Mouse (Mus musculus): Measurements from ENCODE around the gene Atrnl1. TPM values are rescaled to one million over a fixed set of nuclear protein-coding genes. Genes with fewer than 3 reads are reported as not detected.
"Not testable (repeated sequence)": the region's sequence is repeated elsewhere in the genome, so short reads cannot be mapped to it uniquely, and the experiment has no call there.

Gene Atrnl1
- polyA plus RNA-seq, 1 experiment from 2014 or later: 8.9 TPM

GRCm38 (mm10) chr19:57963874-57964273 lies 353.0 kb downstream of the Atrnl1 start:
- Histone ChIP-seq H3K9ac (replicated peaks) (no peak overlapping the region), H3K4me1 (peaks cover 9% of the 10 kb centered on the region; the same call in 1 of the 2 replicates), H3K27ac (replicated peaks) (no peak overlapping the region), H3K4me2 (replicated peaks) (no peak overlapping the region), H3K9me3 (no peaks in the 10 kb centered on the region), H3K27me3 (no peaks in the 10 kb centered on the region), H3K4me3 (no peak overlapping the region), H3K36me3 (no peaks in the 10 kb centered on the region)
- ATAC-seq (replicated peaks): no peak
- WGBS: 88% methylated on average over 6 of the region's 6 CpGs

GRCm38 (mm10) chr19:57969766-57970165 lies 358.9 kb downstream of the Atrnl1 start:
- Histone ChIP-seq H3K9ac (replicated peaks) (no peak overlapping the region), H3K4me3 (no peak overlapping the region), H3K4me1 (peaks cover 2% of the 10 kb centered on the region; the same call in 1 of the 2 replicates), H3K36me3 (no peaks in the 10 kb centered on the region), H3K9me3 (no peaks in the 10 kb centered on the region), H3K27ac (replicated peaks) (peak overlapping the region; percentile 50), H3K27me3 (no peaks in the 10 kb centered on the region), H3K4me2 (replicated peaks) (no peak overlapping the region)
- 68% methylated on average over 7 of the region's 7 CpGs for WGBS
- no peak for ATAC-seq (replicated peaks)

- Histone ChIP-seq H3K4me1 (peaks cover 2% of the 10 kb centered on the region; the same call in 1 of the 2 replicates), H3K4me2 (replicated peaks) (no peak overlapping the region), H3K4me3 (no peak overlapping the region), H3K9me3 (no peaks in the 10 kb centered on the region), H3K27ac (replicated peaks) (peak overlapping the region; percentile 50), H3K9ac (replicated peaks) (no peak overlapping the region), H3K36me3 (no peaks in the 10 kb centered on the region), H3K27me3 (no peaks in the 10 kb centered on the region)
- WGBS: 85% methylated on average over 13 of the region's 13 CpGs
- no peak for ATAC-seq (replicated peaks)
Observed at GRCm38 (mm10) chr19:57970342-57970895, 359.6 kb downstream of the Atrnl1 start.

GRCm38 (mm10) chr19:57975201-57975600 lies 364.4 kb downstream of the Atrnl1 start:
- 0 out of 2 replicates have a peak, but pooled peaks cover 3% of the 10 kb centered on the region for H3K36me3 ChIP-seq
- no peaks in the 10 kb centered on the region for H3K4me1 ChIP-seq
- no peak overlapping the region for H3K27ac ChIP-seq (replicated peaks)
- no peak overlapping the region for H3K4me2 ChIP-seq (replicated peaks)
- no peak overlapping the region for H3K9ac ChIP-seq (replicated peaks)
- no peaks in the 10 kb centered on the region for H3K27me3 ChIP-seq
- WGBS: 92% methylated on average over 6 of the region's 6 CpGs
- H3K4me3 ChIP-seq: no peak overlapping the region
- no peak for ATAC-seq (replicated peaks)
- no peaks in the 10 kb centered on the region for H3K9me3 ChIP-seq

- Histone ChIP-seq H3K4me1 (peaks cover 23% of the 10 kb centered on the region), H3K27me3 (no peaks in the 10 kb centered on the region), H3K36me3 (no peaks in the 10 kb centered on the region), H3K4me2 (replicated peaks) (no peak overlapping the region), H3K4me3 (no peak overlapping the region), H3K9ac (replicated peaks) (no peak overlapping the region), H3K27ac (replicated peaks) (peak overlapping the region; percentile 41), H3K9me3 (no peaks in the 10 kb centered on the region)
- WGBS: 25% methylated on average over 21 of the region's 21 CpGs
- ATAC-seq (replicated peaks): peak; percentile 48; the same call in 1 of the 2 replicates
Observed at GRCm38 (mm10) chr19:57985918-57986900, 375.4 kb downstream of the Atrnl1 start.

- Histone ChIP-seq H3K27me3 (no peaks in the 10 kb centered on the region), H3K4me1 (peaks cover 25% of the 10 kb centered on the region)
- no peak for ATAC-seq (replicated peaks)
Observed at GRCm38 (mm10) chr19:57987696-57988393, 377.0 kb downstream of the Atrnl1 start.

GRCm38 (mm10) chr19:57988559-57989093 lies 377.8 kb downstream of the Atrnl1 start:
- no peak overlapping the region for H3K4me2 ChIP-seq (replicated peaks)
- no peaks in the 10 kb centered on the region for H3K9me3 ChIP-seq
- H3K36me3 ChIP-seq: no peaks in the 10 kb centered on the region
- no peak overlapping the region for H3K9ac ChIP-seq (replicated peaks)
- H3K4me1 ChIP-seq: peaks cover 25% of the 10 kb centered on the region
- H3K27ac ChIP-seq (replicated peaks): no peak overlapping the region
- no peak for ATAC-seq (replicated peaks)
- WGBS: 53% methylated on average over 10 of the region's 10 CpGs
- H3K4me3 ChIP-seq: no peak overlapping the region
- no peaks in the 10 kb centered on the region for H3K27me3 ChIP-seq

More at GRCm38 (mm10) chr19:57987696-57988393, 377.0 kb downstream of the Atrnl1 start:
- Histone ChIP-seq H3K9me3 (no peaks in the 10 kb centered on the region), H3K27ac (replicated peaks) (0 out of 2 replicates have a peak overlapping the region, but pooled peaks have one; percentile 2), H3K36me3 (no peaks in the 10 kb centered on the region), H3K4me2 (replicated peaks) (no peak overlapping the region), H3K4me3 (no peak overlapping the region), H3K9ac (replicated peaks) (no peak overlapping the region)
- 46% methylated on average over 17 of the region's 17 CpGs for WGBS

- H3K9ac ChIP-seq (replicated peaks): no peak overlapping the region
- 44% methylated on average over 14 of the region's 14 CpGs for WGBS
- peaks cover 19% of the 10 kb centered on the region for H3K4me1 ChIP-seq
- ATAC-seq (replicated peaks): 0 out of 2 replicates have a peak, but pooled peaks have one; percentile 46
- H3K4me3 ChIP-seq: no peak overlapping the region
- no peaks in the 10 kb centered on the region for H3K9me3 ChIP-seq
- no peak overlapping the region for H3K27ac ChIP-seq (replicated peaks)
- no peaks in the 10 kb centered on the region for H3K36me3 ChIP-seq
- H3K27me3 ChIP-seq: no peaks in the 10 kb centered on the region
- H3K4me2 ChIP-seq (replicated peaks): no peak overlapping the region
Observed at GRCm38 (mm10) chr19:57991099-57991760, 380.4 kb downstream of the Atrnl1 start.

GRCm38 (mm10) chr19:57994174-57994833 lies 383.5 kb downstream of the Atrnl1 start:
- H3K4me2 ChIP-seq (replicated peaks); H3K4me1 ChIP-seq; H3K4me3 ChIP-seq; ATAC-seq (replicated peaks); H3K9me3 ChIP-seq; H3K27ac ChIP-seq (replicated peaks); H3K9ac ChIP-seq (replicated peaks); H3K27me3 ChIP-seq; H3K36me3 ChIP-seq: not testable (repeated sequence)
- 96% methylated on average over 15 of the region's 15 CpGs for WGBS

GRCm38 (mm10) chr19:57995015-57995414 lies 384.2 kb downstream of the Atrnl1 start:
- no peaks in the 10 kb centered on the region for H3K36me3 ChIP-seq
- no peak overlapping the region for H3K9ac ChIP-seq (replicated peaks)
- 0 out of 2 replicates have a peak, but pooled peaks cover 2% of the 10 kb centered on the region for H3K4me1 ChIP-seq
- H3K27me3 ChIP-seq: no peaks in the 10 kb centered on the region
- H3K4me2 ChIP-seq (replicated peaks): no peak overlapping the region
- no peak for ATAC-seq (replicated peaks)
- no peak overlapping the region for H3K4me3 ChIP-seq
- H3K27ac ChIP-seq (replicated peaks): no peak overlapping the region
- 96% methylated on average over 8 of the region's 8 CpGs for WGBS
- no peaks in the 10 kb centered on the region for H3K9me3 ChIP-seq

GRCm38 (mm10) chr19:57997961-57998360 lies 387.1 kb downstream of the Atrnl1 start:
- Histone ChIP-seq H3K4me1 (no peaks in the 10 kb centered on the region), H3K4me3 (no peak overlapping the region), H3K4me2 (replicated peaks) (no peak overlapping the region), H3K27ac (replicated peaks) (no peak overlapping the region), H3K27me3 (no peaks in the 10 kb centered on the region), H3K9me3 (no peaks in the 10 kb centered on the region), H3K36me3 (no peaks in the 10 kb centered on the region), H3K9ac (replicated peaks) (no peak overlapping the region)
- no peak for ATAC-seq (replicated peaks)
- 44% methylated on average over 4 of the region's 4 CpGs for WGBS

Measured in forebrain, embryonic 15.5 days (tissue).